Mouse (Mus musculus) embryonic facial prominence, embryonic 15.5 days (tissue): ENCODE measurements around the gene Invs. TPM values are rescaled to one million over a fixed set of nuclear protein-coding genes. Genes with fewer than 3 reads are reported as not detected.
A peak's percentile ranks its signal among the peaks of the same experiment; 100 is the strongest.

Experiments
- ATAC-seq: fragments of 200-750 bp; cut with Nextera tagmentation; 2 replicates; pipeline ENCODE4 v1.8.0; 2017; ENCODE audit warnings: low read depth, moderate TSS enrichment; ENCODE audit not compliant: insufficient number of reproducible peaks, low FRiP score, low TSS enrichment
- H3K27ac ChIP-seq: fragments of 300-500 bp; sonication (generic); replicated peaks from 2 replicates; pipeline ENCODE4 v1.5.1; 2015; ENCODE audit warnings: mild to moderate bottlenecking, inconsistent platforms
- H3K27me3 ChIP-seq: fragments of 300-500 bp; sonication (generic); 2 replicates; pipeline ENCODE4 v1.6.1; 2015; ENCODE audit warnings: inconsistent platforms
- H3K36me3 ChIP-seq: fragments of 300-500 bp; sonication (generic); 2 replicates; pipeline ENCODE4 v1.6.1; 2015; ENCODE audit warnings: mild to moderate bottlenecking, inconsistent platforms
- H3K4me1 ChIP-seq: fragments of 300-500 bp; sonication (generic); 2 replicates; pipeline ENCODE4 v1.6.1; 2015; ENCODE audit warnings: inconsistent platforms
- H3K4me2 ChIP-seq: fragments of 300-500 bp; sonication (generic); replicated peaks from 2 replicates; pipeline ENCODE4 v1.6.1; 2015; ENCODE audit warnings: mild to moderate bottlenecking, inconsistent platforms
- H3K4me3 ChIP-seq: fragments of 300-500 bp; sonication (generic); replicated peaks from 2 replicates; pipeline ENCODE4 v1.5.1; 2015; ENCODE audit warnings: mild to moderate bottlenecking, inconsistent platforms
- H3K9ac ChIP-seq: fragments of 300-500 bp; sonication (generic); 2 replicates; pipeline ENCODE4 v1.6.1; 2015; ENCODE audit warnings: inconsistent platforms
- H3K9me3 ChIP-seq: fragments of 300-500 bp; sonication (generic); replicated peaks from 2 replicates; pipeline ENCODE4 v1.6.1; 2016; ENCODE audit warnings: inconsistent platforms
- WGBS: fragments of 180-500 bp; shearing (Covaris S2); methylation state at CpG from one replicate; pipeline ENCODE4 v1.1.7; 2015; 5-methylcytosine and 5-hydroxymethylcytosine counted together
- polyA plus RNA-seq: library from polyadenylated mRNA; unstranded; fragments of >200 nt; fragmentation: Nextera tagmentation; extraction: Ambion mirVana; gene quantifications from 2 replicates; pipeline ENCODE4 v1.2.1, GENCODE M21; 2015

Gene Invs
- polyA plus RNA-seq, 1 experiment from 2014 or later, result 9.9 TPM

- Histone ChIP-seq H3K4me2 (no peak overlapping the region), H3K36me3 (no peaks in the 10 kb centered on the region), H3K27ac (no peak overlapping the region), H3K4me3 (no peak overlapping the region), H3K9me3 (no peaks in the 10 kb centered on the region), H3K4me1 (no peaks in the 10 kb centered on the region), H3K9ac (no peak overlapping the region), H3K27me3 (no peaks in the 10 kb centered on the region)
- WGBS, result 46% methylated on average over 18 of the region's 18 CpGs
- ATAC-seq, result no peak
Observed at GRCm38 (mm10) chr4:48407350-48408039, 127.9 kb downstream of the Invs start.

- WGBS, result 87% methylated on average over 8 of the region's 8 CpGs
- no peaks in the 10 kb centered on the region for H3K27me3 ChIP-seq
- H3K9ac ChIP-seq, result no peak overlapping the region
- no peak overlapping the region for H3K4me3 ChIP-seq
- no peak overlapping the region for H3K27ac ChIP-seq
- ATAC-seq, result no peak
- no peak overlapping the region for H3K4me2 ChIP-seq
- peaks cover 3% of the 10 kb centered on the region; the same call in 1 of the 2 replicates for H3K36me3 ChIP-seq
- no peaks in the 10 kb centered on the region for H3K9me3 ChIP-seq
- H3K4me1 ChIP-seq, result no peaks in the 10 kb centered on the region
Observed at GRCm38 (mm10) chr4:48413473-48413872, 133.9 kb downstream of the Invs start.

GRCm38 (mm10) chr4:48415838-48416335 lies 136.3 kb downstream of the Invs start:
- ATAC-seq, result peak; percentile 63; the same call in 1 of the 2 replicates
- Histone ChIP-seq H3K36me3 (peaks cover 11% of the 10 kb centered on the region), H3K4me2 (no peak overlapping the region), H3K9me3 (no peaks in the 10 kb centered on the region), H3K27ac (no peak overlapping the region), H3K9ac (no peak overlapping the region), H3K27me3 (no peaks in the 10 kb centered on the region), H3K4me1 (no peaks in the 10 kb centered on the region), H3K4me3 (no peak overlapping the region)
- WGBS, result 81% methylated on average over 10 of the region's 10 CpGs

GRCm38 (mm10) chr4:48418831-48419468 lies 139.4 kb downstream of the Invs start:
- WGBS, result 91% methylated on average over 8 of the region's 8 CpGs
- H3K27ac ChIP-seq, result no peak overlapping the region
- H3K27me3 ChIP-seq, result no peaks in the 10 kb centered on the region
- H3K4me3 ChIP-seq, result no peak overlapping the region
- peaks cover 21% of the 10 kb centered on the region for H3K36me3 ChIP-seq
- no peaks in the 10 kb centered on the region for H3K9me3 ChIP-seq
- no peak overlapping the region for H3K4me2 ChIP-seq
- ATAC-seq, result no peak
- H3K9ac ChIP-seq, result no peak overlapping the region
- H3K4me1 ChIP-seq, result no peaks in the 10 kb centered on the region

- no peak overlapping the region for H3K27ac ChIP-seq
- H3K27me3 ChIP-seq, result no peaks in the 10 kb centered on the region
Observed at GRCm38 (mm10) chr4:48422633-48423032, 143.1 kb downstream of the Invs start.

GRCm38 (mm10) chr4:48423738-48424137 lies 144.2 kb downstream of the Invs start:
- no peak overlapping the region for H3K4me3 ChIP-seq
- H3K27me3 ChIP-seq, result no peaks in the 10 kb centered on the region
- no peak overlapping the region for H3K9ac ChIP-seq
- H3K27ac ChIP-seq, result no peak overlapping the region
- H3K4me2 ChIP-seq, result no peak overlapping the region
- ATAC-seq, result no peak
- H3K36me3 ChIP-seq, result peaks cover 23% of the 10 kb centered on the region
- WGBS, result 42% methylated on average over 2 of the region's 2 CpGs
- no peaks in the 10 kb centered on the region for H3K4me1 ChIP-seq
- no peaks in the 10 kb centered on the region for H3K9me3 ChIP-seq

More at GRCm38 (mm10) chr4:48422633-48423032, 143.1 kb downstream of the Invs start:
- no peak overlapping the region for H3K4me3 ChIP-seq
- 100% methylated on average over 1 of the region's 1 CpGs for WGBS
- H3K9ac ChIP-seq, result no peak overlapping the region
- no peaks in the 10 kb centered on the region for H3K9me3 ChIP-seq
- no peaks in the 10 kb centered on the region for H3K4me1 ChIP-seq
- no peak for ATAC-seq
- H3K4me2 ChIP-seq, result no peak overlapping the region
- H3K36me3 ChIP-seq, result peaks cover 21% of the 10 kb centered on the region

- Histone ChIP-seq H3K4me1 (no peaks in the 10 kb centered on the region), H3K4me3 (no peak overlapping the region), H3K27me3 (no peaks in the 10 kb centered on the region), H3K36me3 (peaks cover 39% of the 10 kb centered on the region), H3K27ac (no peak overlapping the region), H3K9me3 (no peaks in the 10 kb centered on the region), H3K9ac (no peak overlapping the region), H3K4me2 (no peak overlapping the region)
- no peak for ATAC-seq
- 74% methylated on average over 3 of the region's 3 CpGs for WGBS
Observed at GRCm38 (mm10) chr4:48427413-48427812, 147.9 kb downstream of the Invs start.

GRCm38 (mm10) chr4:48428054-48428453 lies 148.5 kb downstream of the Invs start:
- ATAC-seq, result no peak
- no peak overlapping the region for H3K4me2 ChIP-seq
- H3K36me3 ChIP-seq, result peaks cover 43% of the 10 kb centered on the region
- no peaks in the 10 kb centered on the region for H3K27me3 ChIP-seq
- no peak overlapping the region for H3K4me3 ChIP-seq
- H3K4me1 ChIP-seq, result no peaks in the 10 kb centered on the region
- H3K9me3 ChIP-seq, result no peaks in the 10 kb centered on the region
- 90% methylated on average over 2 of the region's 2 CpGs for WGBS
- no peak overlapping the region for H3K27ac ChIP-seq
- H3K9ac ChIP-seq, result no peak overlapping the region

GRCm38 (mm10) chr4:48454106-48454773 lies 174.7 kb downstream of the Invs start:
- Histone ChIP-seq H3K9ac (no peak overlapping the region), H3K36me3 (peaks cover 46% of the 10 kb centered on the region), H3K27ac (no peak overlapping the region), H3K27me3 (no peaks in the 10 kb centered on the region), H3K4me2 (no peak overlapping the region), H3K9me3 (no peaks in the 10 kb centered on the region), H3K4me1 (no peaks in the 10 kb centered on the region), H3K4me3 (no peak overlapping the region)
- WGBS, result 95% methylated on average over 2 of the region's 2 CpGs
- no peak for ATAC-seq

- Histone ChIP-seq H3K4me1 (no peaks in the 10 kb centered on the region), H3K9me3 (no peaks in the 10 kb centered on the region), H3K4me2 (no peak overlapping the region), H3K4me3 (no peak overlapping the region), H3K36me3 (peaks cover 47% of the 10 kb centered on the region), H3K27ac (no peak overlapping the region), H3K9ac (no peak overlapping the region), H3K27me3 (no peaks in the 10 kb centered on the region)
- 94% methylated on average over 6 of the region's 6 CpGs for WGBS
- ATAC-seq, result no peak
Observed at GRCm38 (mm10) chr4:48458436-48458835, 178.9 kb downstream of the Invs start.

GRCm38 (mm10) chr4:48461060-48461459 lies 181.5 kb downstream of the Invs start:
- no peak overlapping the region for H3K9ac ChIP-seq
- peaks cover 39% of the 10 kb centered on the region for H3K36me3 ChIP-seq
- no peaks in the 10 kb centered on the region for H3K4me1 ChIP-seq
- no peak overlapping the region for H3K27ac ChIP-seq
- no peaks in the 10 kb centered on the region for H3K9me3 ChIP-seq
- H3K4me2 ChIP-seq, result no peak overlapping the region
- no peak for ATAC-seq
- no peaks in the 10 kb centered on the region for H3K27me3 ChIP-seq
- WGBS, result 76% methylated on average over 1 of the region's 1 CpGs
- H3K4me3 ChIP-seq, result no peak overlapping the region
